Mouse (Mus musculus) cerebellum, adult 2 months (tissue): ENCODE measurements around the gene Gm17428.

Experiments
- CTCF ChIP-seq: fragments of 200-500 bp; IDR thresholded peaks from 2 replicates; pipeline ENCODE4 v1.5.1; 2011; ENCODE audit warnings: low read depth, mild to moderate bottlenecking, control low read depth, low read length, moderate library complexity, borderline replicate concordance; ENCODE audit not compliant: insufficient read depth
- POLR2A ChIP-seq: fragments of 200-500 bp; IDR thresholded peaks from 2 replicates; pipeline ENCODE4 v1.6.1; 2011; ENCODE audit warnings: low read length, control low read depth, borderline replicate concordance; ENCODE audit not compliant: insufficient read depth

DNA sequence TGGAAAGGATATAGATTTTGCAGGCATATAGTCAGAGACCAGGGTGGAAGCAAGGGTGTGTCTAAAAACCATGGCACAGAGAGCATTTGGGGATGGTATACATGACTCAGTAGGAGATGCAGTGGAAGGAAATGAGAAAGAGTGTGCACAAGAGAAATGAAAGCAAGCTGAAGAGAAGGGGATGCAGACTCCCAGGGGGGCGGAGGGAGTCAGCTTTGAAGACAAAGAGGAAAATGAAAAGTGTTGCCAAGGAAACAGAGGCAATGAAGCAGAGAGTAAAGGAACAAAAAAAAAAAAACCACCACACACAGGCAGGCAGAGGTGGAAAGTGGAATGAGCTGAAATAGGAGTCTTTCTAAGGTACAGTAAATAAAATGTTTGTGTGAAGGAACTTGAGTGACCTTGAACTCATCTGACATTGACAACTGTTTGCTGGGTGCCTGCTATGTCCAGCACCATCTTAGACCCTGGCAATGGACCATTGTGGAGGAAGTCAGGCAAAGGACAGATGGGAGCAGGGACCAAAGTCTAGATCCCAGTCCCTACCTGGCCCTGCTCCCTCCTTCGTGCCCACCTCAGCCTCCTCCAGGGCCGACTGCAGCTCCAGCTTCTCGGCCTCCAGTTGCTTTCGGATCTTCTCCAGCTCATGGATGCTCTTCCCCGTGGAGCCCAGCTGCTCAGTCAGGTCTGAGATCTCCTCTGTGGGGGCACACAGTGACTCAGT, 2.5 kb upstream of the Gm17428 start:
- TF ChIP-seq CTCF (no peak), POLR2A (no peak)
